Mouse (Mus musculus) testis, adult 2 months (tissue): ENCODE data around the gene Ssr2.

Experiments
- CTCF ChIP-seq: fragments of 200-500 bp; IDR thresholded peaks from 2 replicates; pipeline ENCODE4 v1.5.1; 2012; ENCODE audit warnings: low read depth, mild to moderate bottlenecking, inconsistent platforms, low read length, moderate library complexity; ENCODE audit not compliant: control insufficient read depth, insufficient read depth, insufficient replicate concordance
- POLR2A ChIP-seq: fragments of 200-500 bp; IDR thresholded peaks from 2 replicates; pipeline ENCODE4 v1.6.1; 2012; ENCODE audit warnings: low read depth, mild to moderate bottlenecking, inconsistent platforms, low read length, moderate library complexity; ENCODE audit not compliant: control insufficient read depth

GRCm38 (mm10) chr3:88624951-88625350 is 49.3 kb downstream of the Ssr2 start:
- TF ChIP-seq CTCF (no peak), POLR2A (no peak)
